Mouse (Mus musculus) small intestine, adult 2 months (tissue): ENCODE data around the gene Usf3. TPM values are rescaled to one million over a fixed set of nuclear protein-coding genes. Genes with fewer than 3 reads are reported as not detected.
A peak's percentile ranks its signal among the peaks of the same experiment; 100 is the strongest.

Experiments used
- H3K27ac ChIP-seq: fragments of 200-500 bp; 2 replicates; pipeline ENCODE4 v1.5.1; 2012; ENCODE audit warnings: low read depth, low read length, control low read depth, inconsistent platforms; ENCODE audit not compliant: insufficient read depth
- H3K27me3 ChIP-seq: fragments of 200-500 bp; 2 replicates; pipeline ENCODE4 v1.6.1; 2012; ENCODE audit warnings: mild to moderate bottlenecking, moderate library complexity, low read length, inconsistent platforms; ENCODE audit not compliant: control insufficient read depth, insufficient read depth
- H3K36me3 ChIP-seq: fragments of 200-500 bp; 2 replicates; pipeline ENCODE4 v1.6.1; 2012; ENCODE audit warnings: mild to moderate bottlenecking, low read length, control low read depth, inconsistent platforms; ENCODE audit not compliant: control insufficient read depth, insufficient read depth
- H3K4me1 ChIP-seq: fragments of 200-500 bp; 2 replicates; pipeline ENCODE4 v1.6.1; 2012; ENCODE audit warnings: low read length, inconsistent platforms, mixed read lengths; ENCODE audit not compliant: control insufficient read depth, insufficient read depth, insufficient read length
- H3K4me3 ChIP-seq: fragments of 200-500 bp; 2 replicates; pipeline ENCODE4 v1.5.1; 2012; ENCODE audit warnings: low read depth, mild to moderate bottlenecking, control low read depth, inconsistent platforms, low read length, moderate library complexity
- CTCF ChIP-seq: fragments of 200-500 bp; IDR thresholded peaks from 2 replicates; pipeline ENCODE4 v1.5.1; 2012; ENCODE audit warnings: low read depth, mild to moderate bottlenecking, control low read depth, inconsistent platforms, low read length, moderate library complexity, mixed read lengths; ENCODE audit not compliant: insufficient replicate concordance, insufficient read length; ENCODE audit errors: extremely low read depth
- POLR2A ChIP-seq: fragments of 200-500 bp; IDR thresholded peaks from 2 replicates; pipeline ENCODE4 v1.6.1; 2012; ENCODE audit warnings: low read depth, mild to moderate bottlenecking, control low read depth, inconsistent platforms, low read length, moderate library complexity
- WGBS: fragments of 180-500 bp; shearing (Covaris S2); methylation state at CpG from one replicate; pipeline ENCODE4 v1.1.7; 2018; 5-methylcytosine and 5-hydroxymethylcytosine counted together
- polyA plus RNA-seq: library from polyadenylated mRNA; depleted of rRNA; stranded (reverse); fragments of >200 nt; gene quantifications from 2 replicates; pipeline ENCODE4 v1.2.3, GENCODE M21; 2012

Gene Usf3
- polyA plus RNA-seq, 1 experiment, result 6.7 TPM

GRCm38 (mm10) chr16:44149002-44149767 is 23.9 kb upstream of the Usf3 start:
- H3K36me3 ChIP-seq, result no peaks in the 10 kb centered on the region; the same call in 1 of the 2 replicates
- no peak overlapping the region for H3K4me3 ChIP-seq
- no peak overlapping the region for H3K27ac ChIP-seq
- no peaks in the 10 kb centered on the region for H3K27me3 ChIP-seq
- WGBS, result 90% methylated on average over 1 of the region's 1 CpGs
- no peak for TF ChIP-seq POLR2A
- TF ChIP-seq CTCF, result no peak
- no peaks in the 10 kb centered on the region for H3K4me1 ChIP-seq

GRCm38 (mm10) chr16:44154497-44155057 is 18.5 kb upstream of the Usf3 start:
- TF ChIP-seq CTCF, result peak; percentile 46; the same call in 1 of the 2 replicates
- no peak for TF ChIP-seq POLR2A
- no peaks in the 10 kb centered on the region for H3K27me3 ChIP-seq
- H3K4me3 ChIP-seq, result no peak overlapping the region
- peaks cover 12% of the 10 kb centered on the region for H3K36me3 ChIP-seq
- H3K27ac ChIP-seq, result no peak overlapping the region
- WGBS, result 68% methylated on average over 6 of the region's 6 CpGs
- H3K4me1 ChIP-seq, result no peaks in the 10 kb centered on the region

- Histone ChIP-seq H3K27me3 (no peaks in the 10 kb centered on the region), H3K36me3 (peaks cover 14% of the 10 kb centered on the region), H3K27ac (no peak overlapping the region), H3K4me3 (no peak overlapping the region), H3K4me1 (no peaks in the 10 kb centered on the region)
- TF ChIP-seq POLR2A (no peak), CTCF (no peak)
- 85% methylated on average over 7 of the region's 7 CpGs for WGBS
Observed at GRCm38 (mm10) chr16:44159325-44159724, 13.7 kb upstream of the Usf3 start.

GRCm38 (mm10) chr16:44163831-44164230 is 9.2 kb upstream of the Usf3 start:
- Histone ChIP-seq H3K27ac (no peak overlapping the region), H3K27me3 (no peaks in the 10 kb centered on the region), H3K4me3 (no peak overlapping the region), H3K36me3 (peaks cover 6% of the 10 kb centered on the region; the same call in 1 of the 2 replicates), H3K4me1 (no peaks in the 10 kb centered on the region)
- WGBS, result 86% methylated on average over 2 of the region's 2 CpGs
- TF ChIP-seq CTCF (no peak), POLR2A (no peak)

- no peaks in the 10 kb centered on the region for H3K4me1 ChIP-seq
- TF ChIP-seq CTCF, result no peak
- no peak for TF ChIP-seq POLR2A
- H3K27me3 ChIP-seq, result no peaks in the 10 kb centered on the region
- no peak overlapping the region for H3K4me3 ChIP-seq
- 16% methylated on average over 3 of the region's 3 CpGs for WGBS
- no peak overlapping the region for H3K27ac ChIP-seq
- H3K36me3 ChIP-seq, result no peaks in the 10 kb centered on the region
Observed at GRCm38 (mm10) chr16:44165182-44165581, 7.9 kb upstream of the Usf3 start.

GRCm38 (mm10) chr16:44168990-44169389 is 4.1 kb upstream of the Usf3 start:
- no peaks in the 10 kb centered on the region for H3K36me3 ChIP-seq
- 68% methylated on average over 4 of the region's 4 CpGs for WGBS
- TF ChIP-seq POLR2A (no peak), CTCF (no peak)

More at GRCm38 (mm10) chr16:44168990-44169389, 4.1 kb upstream of the Usf3 start:
- no peaks in the 10 kb centered on the region for H3K27me3 ChIP-seq
- H3K27ac ChIP-seq, result no peak overlapping the region
- H3K4me1 ChIP-seq, result no peaks in the 10 kb centered on the region
- no peak overlapping the region for H3K4me3 ChIP-seq
